Mouse (Mus musculus) midbrain, embryonic 16.5 days (tissue): Measurements from ENCODE around the gene Map3k5. TPM values are rescaled to one million over a fixed set of nuclear protein-coding genes. Genes with fewer than 3 reads are reported as not detected.

Experiments used
- ATAC-seq: fragments of 200-750 bp; cut with Nextera tagmentation; 2 replicates; pipeline ENCODE4 v1.8.0; 2017; ENCODE audit warnings: moderate TSS enrichment
- H3K27ac ChIP-seq: fragments of 300-500 bp; sonication (generic); 2 replicates; pipeline ENCODE4 v1.5.1; 2014; ENCODE audit warnings: mild to moderate bottlenecking, low read length, mixed read lengths
- H3K27me3 ChIP-seq: fragments of 300-500 bp; sonication (generic); 2 replicates; pipeline ENCODE4 v1.6.1; 2014; ENCODE audit warnings: low read depth, low read length, mixed read lengths; ENCODE audit not compliant: control insufficient read depth, insufficient read depth
- H3K36me3 ChIP-seq: fragments of 300-500 bp; sonication (generic); 2 replicates; pipeline ENCODE4 v1.6.1; 2014; ENCODE audit warnings: mild to moderate bottlenecking, low read length, moderate library complexity, mixed read lengths; ENCODE audit not compliant: control insufficient read depth, insufficient read depth
- H3K4me1 ChIP-seq: fragments of 300-500 bp; sonication (generic); 2 replicates; pipeline ENCODE4 v1.6.1; 2014; ENCODE audit warnings: mild to moderate bottlenecking, low read length, mixed read lengths; ENCODE audit not compliant: control insufficient read depth, insufficient read depth
- H3K4me2 ChIP-seq: fragments of 300-500 bp; sonication (generic); 2 replicates; pipeline ENCODE4 v1.6.1; 2014; ENCODE audit warnings: mild to moderate bottlenecking, low read length, mixed read lengths
- H3K4me3 ChIP-seq: fragments of 300-500 bp; sonication (generic); 2 replicates; pipeline ENCODE4 v1.5.1; 2014; ENCODE audit warnings: low read depth, mild to moderate bottlenecking, low read length, moderate library complexity, mixed read lengths
- H3K9ac ChIP-seq: fragments of 300-500 bp; sonication (generic); 2 replicates; pipeline ENCODE4 v1.6.1; 2014; ENCODE audit warnings: low read depth, low read length, mixed read lengths
- H3K9me3 ChIP-seq: fragments of 300-500 bp; sonication (generic); replicated peaks from 2 replicates; pipeline ENCODE4 v1.6.1; 2014; ENCODE audit warnings: mild to moderate bottlenecking, low read length, mixed read lengths; ENCODE audit not compliant: control insufficient read depth, poor library complexity, severe bottlenecking
- WGBS: fragments of 180-500 bp; shearing (Covaris S2); extraction: QIAGEN DNeasy Blood & Tissue Kit; methylation state at CpG from one replicate; pipeline ENCODE4 v1.1.7; 2014; 5-methylcytosine and 5-hydroxymethylcytosine counted together
- polyA plus RNA-seq: library from polyadenylated mRNA; unstranded; fragments of >200 nt; fragmentation: Nextera tagmentation; extraction: Ambion mirVana; gene quantifications from 2 replicates; pipeline ENCODE4 v1.2.1, GENCODE M21; 2015

Map3k5 gene
- polyA plus RNA-seq, 1 experiment from 2014 or later: 1.2 TPM

- Histone ChIP-seq H3K9ac (no peak overlapping the region), H3K27ac (no peak overlapping the region), H3K4me2 (no peak overlapping the region), H3K36me3 (no peaks in the 10 kb centered on the region), H3K4me1 (no peaks in the 10 kb centered on the region), H3K27me3 (no peaks in the 10 kb centered on the region), H3K9me3 (no peaks in the 10 kb centered on the region), H3K4me3 (no peak overlapping the region)
- 71% methylated on average over 13 of the region's 13 CpGs for WGBS
- ATAC-seq: no peak
Measured at GRCm38 (mm10) chr10:20076541-20077469, 142.5 kb downstream of the Map3k5 start.

- 94% methylated on average over 2 of the region's 2 CpGs for WGBS
Measured at GRCm38 (mm10) chr10:20078350-20078749, 144.1 kb downstream of the Map3k5 start.

GRCm38 (mm10) chr10:20087841-20088240 is 153.6 kb downstream of the Map3k5 start:
- WGBS: 48% methylated on average over 2 of the region's 2 CpGs
- Histone ChIP-seq H3K9me3 (no peaks in the 10 kb centered on the region), H3K4me2 (no peak overlapping the region), H3K27me3 (no peaks in the 10 kb centered on the region), H3K4me1 (peaks cover 7% of the 10 kb centered on the region; the same call in 1 of the 2 replicates), H3K36me3 (no peaks in the 10 kb centered on the region), H3K27ac (no peak overlapping the region), H3K9ac (no peak overlapping the region), H3K4me3 (no peak overlapping the region)
- ATAC-seq: no peak

More at GRCm38 (mm10) chr10:20078350-20078749, 144.1 kb downstream of the Map3k5 start:
- H3K9me3 ChIP-seq: no peaks in the 10 kb centered on the region
- H3K4me1 ChIP-seq: no peaks in the 10 kb centered on the region
- no peak for ATAC-seq
- no peaks in the 10 kb centered on the region for H3K27me3 ChIP-seq
- no peak overlapping the region for H3K4me3 ChIP-seq
- no peak overlapping the region for H3K9ac ChIP-seq
- no peak overlapping the region for H3K27ac ChIP-seq
- H3K36me3 ChIP-seq: no peaks in the 10 kb centered on the region
- no peak overlapping the region for H3K4me2 ChIP-seq

GRCm38 (mm10) chr10:20089026-20089425 is 154.8 kb downstream of the Map3k5 start:
- Histone ChIP-seq H3K4me2 (no peak overlapping the region), H3K27ac (peak overlapping the region; percentile 18; the same call in 1 of the 2 replicates), H3K4me1 (peaks cover 7% of the 10 kb centered on the region; the same call in 1 of the 2 replicates), H3K9ac (no peak overlapping the region), H3K9me3 (no peaks in the 10 kb centered on the region), H3K4me3 (no peak overlapping the region), H3K36me3 (no peaks in the 10 kb centered on the region), H3K27me3 (no peaks in the 10 kb centered on the region)
- 31% methylated on average over 3 of the region's 3 CpGs for WGBS
- ATAC-seq: peak; percentile 36; the same call in 1 of the 2 replicates

DNA sequence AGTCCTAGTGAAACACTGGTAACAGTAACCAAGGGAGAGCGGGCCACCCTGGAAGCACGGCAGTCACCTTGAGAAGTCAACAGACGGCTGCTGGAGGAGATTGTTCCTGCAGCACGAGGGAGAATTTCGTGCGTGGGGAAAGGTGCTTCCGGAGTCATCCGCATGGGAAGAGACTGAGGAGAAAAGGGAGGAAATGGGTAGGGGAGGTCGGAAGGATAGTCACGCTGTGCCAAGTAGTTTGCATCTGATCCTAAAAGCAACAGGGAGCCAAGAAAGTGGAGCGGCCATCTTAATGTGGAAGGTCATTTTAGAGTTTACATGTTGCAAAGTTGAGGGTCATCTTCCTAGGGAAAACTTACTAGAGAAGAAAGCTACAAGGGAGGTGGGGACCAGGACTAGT is 155.9 kb downstream of the Map3k5 start:
- H3K4me2 ChIP-seq: no peak overlapping the region
- no peak overlapping the region for H3K4me3 ChIP-seq
- H3K27ac ChIP-seq: no peak overlapping the region
- H3K4me1 ChIP-seq: peaks cover 7% of the 10 kb centered on the region; the same call in 1 of the 2 replicates
- no peaks in the 10 kb centered on the region for H3K9me3 ChIP-seq
- WGBS: 95% methylated on average over 11 of the region's 11 CpGs
- H3K27me3 ChIP-seq: no peaks in the 10 kb centered on the region
- ATAC-seq: no peak
- H3K36me3 ChIP-seq: no peaks in the 10 kb centered on the region
- no peak overlapping the region for H3K9ac ChIP-seq

DNA sequence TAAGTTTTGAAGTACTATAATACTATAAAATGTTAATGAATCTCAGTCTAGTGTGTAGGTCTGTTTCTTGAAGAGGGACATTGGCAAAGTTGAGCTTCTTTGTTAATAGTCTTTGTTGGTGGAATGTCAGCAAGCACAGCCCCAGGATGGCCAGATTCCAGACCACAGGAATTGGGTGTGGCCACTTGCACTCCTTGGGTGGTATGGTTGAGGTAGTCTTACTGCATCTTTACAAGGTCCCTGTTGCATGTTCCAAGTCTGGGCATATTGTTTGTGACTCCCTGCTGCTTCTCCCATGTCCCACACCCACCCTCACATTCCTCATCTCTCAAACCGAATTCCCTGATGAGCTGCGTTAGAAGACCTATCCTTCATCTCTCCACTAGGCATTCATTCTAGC is 157.1 kb downstream of the Map3k5 start:
- no peaks in the 10 kb centered on the region for H3K27me3 ChIP-seq
- H3K9me3 ChIP-seq: no peaks in the 10 kb centered on the region
- H3K36me3 ChIP-seq: no peaks in the 10 kb centered on the region
- 98% methylated on average over 2 of the region's 2 CpGs for WGBS
- H3K4me2 ChIP-seq: no peak overlapping the region
- H3K27ac ChIP-seq: no peak overlapping the region
- H3K4me1 ChIP-seq: peaks cover 7% of the 10 kb centered on the region; the same call in 1 of the 2 replicates
- no peak for ATAC-seq
- H3K4me3 ChIP-seq: no peak overlapping the region
- no peak overlapping the region for H3K9ac ChIP-seq

- H3K27me3 ChIP-seq: no peaks in the 10 kb centered on the region
- ATAC-seq: no peak
- no peak overlapping the region for H3K4me2 ChIP-seq
- H3K9me3 ChIP-seq: no peaks in the 10 kb centered on the region
- H3K27ac ChIP-seq: no peak overlapping the region
- no peaks in the 10 kb centered on the region for H3K36me3 ChIP-seq
- H3K9ac ChIP-seq: no peak overlapping the region
- H3K4me3 ChIP-seq: no peak overlapping the region
- H3K4me1 ChIP-seq: peaks cover 7% of the 10 kb centered on the region; the same call in 1 of the 2 replicates
- WGBS: 89% methylated on average over 3 of the region's 3 CpGs
Measured at GRCm38 (mm10) chr10:20092371-20092770, 158.1 kb downstream of the Map3k5 start.

- Histone ChIP-seq H3K4me1 (no peaks in the 10 kb centered on the region), H3K36me3 (no peaks in the 10 kb centered on the region), H3K9ac (no peak overlapping the region), H3K27ac (no peak overlapping the region), H3K27me3 (no peaks in the 10 kb centered on the region), H3K4me3 (no peak overlapping the region), H3K9me3 (no peaks in the 10 kb centered on the region), H3K4me2 (no peak overlapping the region)
- no peak for ATAC-seq
- 94% methylated on average over 6 of the region's 6 CpGs for WGBS
Measured at GRCm38 (mm10) chr10:20101456-20101855, 167.2 kb downstream of the Map3k5 start.

GRCm38 (mm10) chr10:20104271-20104931 is 170.1 kb downstream of the Map3k5 start:
- Histone ChIP-seq H3K4me2 (no peak overlapping the region), H3K9me3 (no peaks in the 10 kb centered on the region), H3K4me1 (no peaks in the 10 kb centered on the region), H3K4me3 (no peak overlapping the region), H3K36me3 (no peaks in the 10 kb centered on the region), H3K9ac (no peak overlapping the region), H3K27me3 (no peaks in the 10 kb centered on the region), H3K27ac (no peak overlapping the region)
- no peak for ATAC-seq
- 83% methylated on average over 8 of the region's 8 CpGs for WGBS
